Mouse (Mus musculus): Measurements from ENCODE around the gene C1qtnf7. TPM values are rescaled to one million over a fixed set of nuclear protein-coding genes. Genes with fewer than 3 reads are reported as not detected.

The C1qtnf7 gene
- total and polyA plus RNA-seq, 3 experiments: not detected

DNA sequence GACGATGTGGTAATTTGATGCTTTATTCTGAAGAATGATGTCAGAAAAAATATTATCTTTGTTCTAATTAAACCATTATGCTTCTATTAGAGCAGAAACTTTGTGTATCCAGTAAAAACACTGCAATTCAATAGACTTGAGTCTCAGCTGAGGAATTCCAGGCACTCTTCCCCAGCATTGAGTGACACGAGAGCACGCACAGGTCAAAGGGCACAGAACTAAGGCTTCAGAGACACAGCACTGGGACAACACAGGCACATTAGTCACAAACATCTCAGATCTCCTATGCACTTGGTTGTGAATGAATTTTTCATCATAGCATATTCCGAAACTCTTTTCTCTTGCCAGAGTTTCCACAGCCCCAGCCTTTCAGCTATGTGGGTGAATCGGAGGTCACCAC is 37.4 kb upstream of the C1qtnf7 start:
- no peaks in the 10 kb centered on the region for H3K4me1 ChIP-seq (ENCODE audit: control insufficient read depth in 1 of 2, insufficient read depth in 2 of 2, low read length in 2 of 2)
- no peak overlapping the region for H3K9ac ChIP-seq (ENCODE audit: control insufficient read depth, low read depth, low read length, poor library complexity, severe bottlenecking)
- DNase-seq (ENCODE audit: low read depth, low spot score): no peak
- no peaks in the 10 kb centered on the region for H3K36me3 ChIP-seq (ENCODE audit: control insufficient read depth in 1 of 2, insufficient read depth in 2 of 2, low read length in 2 of 2)
- H3K27me3 ChIP-seq (ENCODE audit: control insufficient read depth in 1 of 2, insufficient read depth in 2 of 2, low read length in 2 of 2): no peaks in the 10 kb centered on the region; a peak in 1 of 4 replicates
- H3K4me3 ChIP-seq (ENCODE audit: control insufficient read depth in 1 of 2, insufficient read depth in 1 of 2, low read depth in 2 of 2, low read length in 2 of 2): no peak overlapping the region
- H3K27ac ChIP-seq (ENCODE audit: control insufficient read depth, low read depth, low read length): no peak overlapping the region
- H3K79me2 ChIP-seq (ENCODE audit: control insufficient read depth, insufficient read depth, low read length, poor library complexity): no peaks in the 10 kb centered on the region
- TF ChIP-seq NELFE (IDR thresholded peaks at IDR 0.05; ENCODE audit: low read depth, low read length) (no peak), SIN3A (IDR thresholded peaks at IDR 0.05; ENCODE audit: low read length) (no peak), BHLHE40 (IDR thresholded peaks at IDR 0.05; ENCODE audit: borderline replicate concordance, low read depth, low read length) (no peak), TBP (IDR thresholded peaks at IDR 0.05; ENCODE audit: low read depth, low read length) (no peak), SMC3 (IDR thresholded peaks at IDR 0.05; ENCODE audit: low read depth, low read length) (no peak), ELF1 (IDR thresholded peaks at IDR 0.05; ENCODE audit: low read depth, low read length) (no peak), MEF2A (IDR thresholded peaks at IDR 0.05; ENCODE audit: extremely low read depth, insufficient replicate concordance, low read depth, low read length, poor library complexity, severe bottlenecking) (no peak), POLR2AphosphoS5 (IDR thresholded peaks at IDR 0.05; ENCODE audit: borderline replicate concordance, low read depth, low read length) (no peak), UBTF (IDR thresholded peaks at IDR 0.05; ENCODE audit: borderline replicate concordance, insufficient read depth, low read depth, low read length) (no peak)
- H3K9me3 ChIP-seq (replicated peaks; ENCODE audit: insufficient read depth, low read length): no peaks in the 10 kb centered on the region

DNA sequence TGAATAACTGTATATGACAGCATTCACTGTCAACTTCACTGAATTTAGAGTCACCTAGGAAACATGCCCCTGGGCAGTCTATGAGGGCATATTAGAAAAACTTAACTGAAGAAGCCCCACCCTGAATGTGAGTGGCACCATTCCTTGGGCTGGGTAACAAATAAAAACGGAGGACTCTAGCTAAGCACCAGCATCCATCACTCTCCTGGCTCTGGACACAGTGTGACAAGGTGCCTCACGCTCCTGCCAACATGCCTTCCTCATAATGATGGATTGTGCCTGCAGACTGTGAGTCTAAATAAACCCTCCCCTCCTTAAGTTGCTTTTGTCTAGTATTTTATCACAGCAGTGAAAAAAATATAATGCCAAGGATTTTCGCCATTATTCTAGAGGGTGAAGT is 35.3 kb upstream of the C1qtnf7 start:
- H3K27ac ChIP-seq (ENCODE audit: control insufficient read depth, low read depth, low read length): no peak overlapping the region
- no peaks in the 10 kb centered on the region for H3K79me2 ChIP-seq (ENCODE audit: control insufficient read depth, insufficient read depth, low read length, poor library complexity)
- no peaks in the 10 kb centered on the region; a peak in 1 of 4 replicates for H3K27me3 ChIP-seq (ENCODE audit: control insufficient read depth in 1 of 2, insufficient read depth in 2 of 2, low read length in 2 of 2)
- no peaks in the 10 kb centered on the region for H3K9me3 ChIP-seq (replicated peaks; ENCODE audit: insufficient read depth, low read length)
- no peaks in the 10 kb centered on the region for H3K36me3 ChIP-seq (ENCODE audit: control insufficient read depth in 1 of 2, insufficient read depth in 2 of 2, low read length in 2 of 2)
- no peak overlapping the region for H3K9ac ChIP-seq (ENCODE audit: control insufficient read depth, low read depth, low read length, poor library complexity, severe bottlenecking)
- DNase-seq (ENCODE audit: low read depth, low spot score): no peak
- H3K4me1 ChIP-seq (ENCODE audit: control insufficient read depth in 1 of 2, insufficient read depth in 2 of 2, low read length in 2 of 2): no peaks in the 10 kb centered on the region
- TF ChIP-seq ZMIZ1 (IDR thresholded peaks at IDR 0.05; ENCODE audit: low read depth, low read length) (no peak), CHD2 (IDR thresholded peaks at IDR 0.05; ENCODE audit: low read length) (no peak), POLR2AphosphoS5 (IDR thresholded peaks at IDR 0.05; ENCODE audit: borderline replicate concordance, low read depth, low read length) (no peak), MAX (IDR thresholded peaks at IDR 0.05; ENCODE audit: low read length) (no peak), MAFK (IDR thresholded peaks at IDR 0.05; ENCODE audit: borderline replicate concordance, low read depth, low read length) (no peak), NELFE (IDR thresholded peaks at IDR 0.05; ENCODE audit: low read depth, low read length) (no peak), SMC3 (IDR thresholded peaks at IDR 0.05; ENCODE audit: low read depth, low read length) (no peak), MYC (IDR thresholded peaks at IDR 0.05; ENCODE audit: low read depth, low read length) (no peak), POLR2A (IDR thresholded peaks at IDR 0.05; ENCODE audit: control insufficient read depth in 1 of 2, insufficient read depth in 1 of 2, low read depth in 1 of 2, low read length in 2 of 2, poor library complexity in 1 of 2) (no peak), MXI1 (IDR thresholded peaks at IDR 0.05; ENCODE audit: low read depth, low read length) (no peak), E2F4 (IDR thresholded peaks at IDR 0.05; ENCODE audit: borderline replicate concordance, low read depth, low read length) (no peak), MYB (IDR thresholded peaks at IDR 0.05; ENCODE audit: low read depth, low read length) (no peak), RAD21 (IDR thresholded peaks at IDR 0.05; ENCODE audit: low read depth, low read length) (no peak), ETS1 (IDR thresholded peaks at IDR 0.05; ENCODE audit: low read depth, low read length) (no peak), USF2 (IDR thresholded peaks at IDR 0.05; ENCODE audit: borderline replicate concordance in 1 of 2, insufficient read depth in 1 of 2, low read depth in 1 of 2, low read length in 2 of 2) (no peak), CTCF (IDR thresholded peaks at IDR 0.05 in 2 of 3, conservative IDR thresholded peaks at IDR 0.05 in 1 of 3; ENCODE audit: control insufficient read depth in 1 of 3, insufficient read depth in 1 of 3, low read depth in 2 of 3, low read length in 3 of 3, poor library complexity in 1 of 3, severe bottlenecking in 1 of 3) (no peak), ELF1 (IDR thresholded peaks at IDR 0.05; ENCODE audit: low read depth, low read length) (no peak), JUND (IDR thresholded peaks at IDR 0.05; ENCODE audit: low read depth, low read length) (no peak), POLR2AphosphoS2 (IDR thresholded peaks at IDR 0.05; ENCODE audit: low read length) (no peak), HCFC1 (IDR thresholded peaks at IDR 0.05; ENCODE audit: low read depth, low read length) (no peak)
- no peak overlapping the region for H3K4me3 ChIP-seq (ENCODE audit: control insufficient read depth in 1 of 2, insufficient read depth in 1 of 2, low read depth in 2 of 2, low read length in 2 of 2)

Data from MEL (cell line).